Mouse (Mus musculus) E14TG2a.4 (cell line): Measurements from ENCODE around the gene Zfp114.

Experiments
- CTCF ChIP-seq: conservative IDR thresholded peaks from 2 replicates; pipeline ENCODE4 v1.5.1; 2014; ENCODE audit warnings: low read length
- POU5F1 ChIP-seq: IDR thresholded peaks from 2 replicates; pipeline ENCODE4 v1.6.1; 2014; ENCODE audit warnings: low read length, borderline replicate concordance

- TF ChIP-seq CTCF (no peak), POU5F1 (no peak)
Observed at GRCm38 (mm10) chr7:24210296-24210695, 35.4 kb downstream of the Zfp114 start.
